Mouse (Mus musculus) heart, adult 18-20 months (tissue): ENCODE data around the gene Smpd4. TPM values are rescaled to one million over a fixed set of nuclear protein-coding genes. Genes with fewer than 3 reads are reported as not detected.

Experiments
- DNase-seq, 2 experiments: peaks; one replicate each; pipeline ENCODE4 v3.0.0; 2021 to 2022; ENCODE audit warnings: mixed read lengths in 1 of 2
- long read RNA-seq, 2 experiments: library from polyadenylated mRNA; stranded (forward); transcript quantifications; one replicate each; pipeline ENCODE4 v2.0.0; 2021
- total RNA-seq, 2 experiments: library from RNA; stranded (reverse); gene quantifications; 2 replicates each; pipeline ENCODE4 v1.2.3; 2021

Gene Smpd4
- 10 to 100 TPM; 18.9 to 20.6 TPM for total RNA-seq
- long read RNA-seq, experiment 1, full-length matches to known transcripts: 3 of 6 reads
- long read RNA-seq, experiment 1, partial matches to known transcripts: 3 of 6 reads
- long read RNA-seq, experiment 1, other reads (novel, unspliced or antisense): 0 of 6 reads
- long read RNA-seq, experiment 2, full-length matches to known transcripts: 3 of 3 reads
- long read RNA-seq, experiment 2, partial matches to known transcripts: 0 of 3 reads
- long read RNA-seq, experiment 2, other reads (novel, unspliced or antisense): 0 of 3 reads

DNA sequence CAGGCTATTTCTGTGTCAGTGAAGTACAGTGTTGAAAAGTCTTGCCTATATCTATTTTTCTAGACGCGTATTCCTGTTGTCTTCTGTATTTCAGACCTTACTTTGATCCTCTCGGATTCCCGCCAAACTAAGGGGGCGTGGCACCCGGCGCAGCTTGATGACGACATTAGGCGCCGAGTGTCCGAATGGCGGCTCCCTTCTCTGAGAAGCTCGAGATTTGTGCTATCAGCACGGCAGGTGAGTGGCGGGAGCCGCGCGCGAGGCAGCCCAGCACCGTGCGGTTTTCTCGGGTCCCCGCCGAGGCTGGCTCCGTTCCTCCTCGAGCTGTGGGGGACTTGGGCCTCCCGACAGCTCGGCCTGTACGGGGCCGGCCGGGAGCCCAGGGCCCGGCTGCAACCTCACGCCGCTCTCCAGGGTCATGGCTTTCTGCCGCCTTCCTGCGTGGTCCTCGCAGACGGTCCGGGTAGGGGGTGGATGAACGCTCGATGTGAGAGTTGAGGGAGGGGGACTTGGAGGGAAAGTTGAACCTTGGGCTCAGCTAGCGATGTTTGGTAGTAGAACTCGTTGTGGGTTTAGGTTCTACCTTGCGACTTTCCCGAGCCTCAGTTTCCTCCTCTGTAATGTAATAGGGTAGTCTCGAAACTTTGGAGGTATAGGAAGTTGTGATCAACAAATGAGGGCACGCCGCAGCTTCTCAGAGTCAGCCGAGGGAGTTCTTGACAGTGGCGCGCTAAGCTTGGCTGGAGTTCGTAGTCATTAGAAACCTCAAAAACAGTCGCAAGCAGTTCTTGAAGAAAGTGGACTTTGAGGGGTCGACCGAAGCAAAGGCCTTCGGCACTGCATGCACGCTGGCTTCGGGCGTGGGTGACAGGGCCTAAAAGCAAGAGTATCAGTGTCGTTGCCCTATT, at the start of gene Smpd4:
Gene Smpd4, plus strand, starts transcription at position 157 of the 908 bp plus-strand sequence.
- peak; percentile 88 to 98 for DNase-seq

DNA sequence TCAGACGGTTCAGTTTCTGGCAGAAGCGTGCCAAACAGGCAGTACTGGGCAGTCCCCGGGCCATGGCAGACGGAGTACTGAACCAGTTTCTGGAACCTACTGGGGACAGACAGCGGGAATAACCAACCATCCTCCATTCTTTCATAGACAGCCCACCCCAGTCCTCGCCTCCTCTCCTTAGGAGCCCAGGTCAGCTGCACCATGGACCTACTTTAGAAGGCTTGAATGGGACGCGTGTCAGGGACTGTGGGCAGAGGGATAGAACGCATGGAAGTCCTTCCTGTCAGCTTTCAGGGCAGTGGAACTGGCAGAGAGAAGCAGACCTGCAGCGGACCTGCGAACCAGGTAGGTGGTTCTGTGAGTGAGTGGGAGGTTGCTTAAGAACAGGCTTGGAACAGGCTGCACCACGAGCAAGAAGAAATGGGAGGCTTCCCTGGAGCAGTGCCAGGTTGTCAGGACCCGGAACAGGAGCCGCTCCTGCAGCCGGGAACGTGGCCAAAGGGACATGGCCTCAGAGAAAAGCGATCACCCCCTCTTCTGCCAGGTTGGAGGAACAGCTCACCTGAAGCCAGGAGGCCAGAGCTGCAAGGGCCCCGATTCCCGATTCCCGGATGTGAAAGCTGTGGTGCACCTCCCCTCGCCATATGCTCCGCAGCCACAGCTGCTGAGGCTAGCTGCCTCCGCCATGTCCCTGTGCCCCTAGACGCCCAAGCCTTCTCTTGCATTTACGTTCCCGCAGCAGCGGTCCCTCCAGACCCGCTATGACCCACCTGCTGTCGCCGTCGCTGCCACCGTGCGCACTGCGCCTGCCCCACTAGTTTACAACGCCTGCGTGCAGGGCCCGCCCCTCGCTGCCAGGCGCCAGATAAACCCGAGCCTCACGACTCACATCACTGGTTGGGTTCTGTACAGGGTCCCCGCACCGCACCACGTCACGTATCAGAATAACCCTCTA, 43.0 kb upstream of the Smpd4 start:
- DNase-seq: peak; percentile 49 to 60

DNA sequence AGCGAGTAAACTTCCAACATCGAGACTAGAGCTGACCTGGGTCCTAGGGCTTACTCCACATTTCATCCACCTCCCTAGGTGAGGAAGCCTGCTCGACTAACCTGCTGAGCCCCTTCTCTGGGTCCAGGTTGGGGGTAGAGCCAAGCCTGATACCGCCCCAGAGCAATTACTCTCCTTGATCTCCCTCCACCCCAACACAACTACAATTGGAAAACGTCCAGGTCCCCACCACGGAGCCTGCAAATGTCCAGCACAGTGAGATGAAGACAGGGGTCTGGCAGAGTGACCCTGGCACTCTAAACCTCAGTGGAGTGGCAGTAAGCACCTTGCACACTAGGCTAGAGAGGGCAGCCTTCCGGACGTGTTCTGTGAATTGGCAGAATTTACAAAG, 42.3 kb upstream of the Smpd4 start:
- DNase-seq: no peak

DNA sequence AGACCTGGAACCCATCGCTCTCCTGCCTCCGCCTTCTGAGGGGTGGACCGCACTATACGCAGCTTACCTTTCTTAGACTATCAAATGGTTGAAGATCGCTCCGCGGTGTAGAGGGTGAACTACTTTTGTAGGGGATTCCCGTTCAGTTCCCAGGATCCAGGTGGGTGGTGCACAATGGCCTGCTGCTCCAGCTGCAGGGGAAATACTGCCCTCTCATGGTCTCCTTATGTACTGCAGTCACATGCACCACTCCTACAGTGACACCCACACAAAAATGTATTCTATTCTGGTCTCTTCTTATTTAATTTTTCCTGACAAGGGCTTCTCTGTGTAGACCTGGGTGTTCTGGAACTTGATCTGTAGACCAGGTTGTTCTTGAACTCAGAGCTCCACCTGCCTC, 36.1 kb upstream of the Smpd4 start, which contains the start of gene Slc7a4:
Gene Slc7a4, minus strand, starts transcription at position 151 of the 400 bp plus-strand sequence.
- DNase-seq: no peak

DNA sequence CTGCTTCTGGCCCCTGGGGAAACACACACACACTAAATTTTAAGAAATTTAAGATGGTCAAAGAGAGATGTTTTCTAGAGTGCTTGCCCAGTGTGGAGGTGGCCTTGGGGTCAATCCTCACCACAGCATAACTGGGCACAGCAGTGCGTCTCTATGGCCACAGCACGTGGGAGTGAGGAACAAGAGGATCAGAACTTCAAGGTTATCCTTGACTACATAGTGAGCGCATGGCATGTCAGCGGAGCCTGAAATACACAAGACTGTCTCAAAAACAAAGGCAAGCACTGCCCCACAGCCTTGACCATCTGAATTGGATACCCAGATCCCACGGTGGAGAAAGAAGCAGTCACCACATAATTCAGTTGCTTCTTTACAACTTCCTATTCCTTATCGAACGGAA, 34.6 kb upstream of the Smpd4 start:
- no peak for DNase-seq

DNA sequence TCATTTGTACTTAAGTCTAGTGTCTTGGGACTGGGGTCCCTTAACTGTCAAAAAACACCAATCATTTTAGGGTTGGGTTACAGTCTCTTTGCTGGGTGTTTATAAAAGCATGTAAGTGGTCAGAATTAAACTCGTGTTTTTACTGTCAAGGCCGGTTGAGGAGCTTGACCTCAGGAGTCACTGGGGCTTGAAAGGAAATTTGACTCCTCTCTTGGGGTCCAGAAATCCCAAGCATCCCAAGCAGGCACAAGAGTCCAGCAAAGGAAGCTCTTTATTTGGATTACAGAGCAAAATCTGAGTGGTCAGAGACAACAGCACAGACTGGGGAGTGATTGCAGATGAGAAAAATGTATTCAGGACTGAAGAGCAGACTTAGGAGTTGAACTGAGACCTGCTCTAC, 28.4 kb upstream of the Smpd4 start:
- no peak for DNase-seq

DNA sequence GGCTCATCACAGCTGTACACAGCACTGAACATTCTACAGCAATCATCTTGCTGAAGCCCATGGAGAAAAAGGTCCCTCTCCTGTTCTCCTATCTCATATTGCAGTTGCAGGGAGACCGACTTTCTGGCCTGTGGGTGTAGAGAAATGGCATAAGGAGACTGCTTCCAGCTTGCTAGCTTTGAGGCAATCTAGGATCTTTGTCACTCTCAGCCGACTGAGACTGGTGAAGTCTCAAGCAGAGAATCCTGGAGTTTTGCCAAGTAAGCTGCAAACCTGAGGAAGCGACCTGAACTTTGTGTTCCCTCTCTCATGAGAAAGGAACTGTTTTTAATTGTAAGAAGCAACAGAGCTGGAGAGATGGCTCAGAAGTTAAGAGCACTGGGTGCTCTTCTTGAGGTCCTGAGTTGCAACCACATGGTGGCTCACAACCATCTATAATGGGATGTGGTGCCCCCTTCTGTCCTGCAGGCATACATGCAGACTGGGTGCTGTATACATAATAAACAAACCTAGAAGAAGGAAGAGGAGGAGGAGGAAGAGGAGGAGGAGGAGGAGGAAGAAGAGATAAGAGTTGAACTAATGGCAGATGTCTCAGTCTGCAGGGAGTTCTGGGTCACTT, 18.1 kb upstream of the Smpd4 start:
- no peak for DNase-seq

DNA sequence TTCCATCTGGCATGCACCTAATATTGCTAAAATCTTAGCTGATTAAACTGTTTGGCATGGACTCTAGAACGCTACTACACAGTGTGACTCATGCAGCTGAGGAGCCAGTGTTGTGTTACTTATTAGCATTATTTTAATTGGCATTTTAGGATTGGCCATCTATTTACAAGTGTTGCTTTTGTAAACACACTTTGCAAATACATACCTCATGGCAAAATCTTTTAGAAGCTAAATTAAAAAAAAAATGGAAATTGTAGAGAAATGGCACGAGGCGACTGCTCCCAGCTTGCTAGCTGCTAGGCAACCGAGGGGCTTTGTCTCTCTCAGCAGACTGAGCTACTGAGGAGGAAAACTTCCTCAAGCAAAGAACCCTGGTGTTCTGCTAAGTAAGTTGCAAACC, 14.2 kb upstream of the Smpd4 start:
- no peak for DNase-seq

DNA sequence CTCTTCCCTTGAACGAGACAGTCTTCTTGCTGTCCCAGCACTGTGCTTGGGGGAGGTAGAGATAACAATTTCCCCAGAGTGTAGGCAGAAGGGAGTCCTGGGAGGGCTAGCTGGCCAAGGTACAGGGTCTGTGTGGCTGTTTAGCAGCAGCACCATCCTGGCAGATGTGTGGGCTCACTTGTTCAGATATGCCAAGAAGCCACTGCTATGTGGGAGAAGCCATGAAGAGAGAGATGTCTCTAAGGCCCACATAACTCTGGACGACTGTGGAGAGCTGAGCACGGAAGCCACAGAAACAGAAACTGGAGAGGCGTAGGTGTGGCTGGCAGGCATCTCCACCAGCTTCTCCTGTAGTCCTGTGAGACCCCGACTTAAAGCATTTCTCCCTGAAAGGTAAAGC, 13.5 kb upstream of the Smpd4 start:
- no peak for DNase-seq

DNA sequence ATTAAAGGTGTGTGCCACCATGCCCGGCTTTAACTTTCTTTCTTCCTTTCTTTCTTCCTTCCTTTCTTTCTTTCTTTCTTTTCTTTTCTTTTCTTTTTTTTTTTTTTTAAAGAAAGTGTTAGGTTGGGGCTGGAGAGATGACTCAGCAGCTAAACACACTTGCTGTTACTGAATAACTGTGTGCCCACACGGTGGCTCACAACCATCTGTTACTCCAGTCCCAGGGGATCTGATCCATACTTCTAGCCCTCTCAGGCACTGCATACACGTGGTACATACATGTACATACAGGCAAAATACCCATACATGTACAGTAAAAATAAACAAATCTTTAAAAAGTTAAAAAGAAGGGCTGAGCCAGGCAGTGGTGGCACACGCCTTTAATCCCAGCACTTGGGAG, 7.8 kb upstream of the Smpd4 start:
- no peak for DNase-seq

DNA sequence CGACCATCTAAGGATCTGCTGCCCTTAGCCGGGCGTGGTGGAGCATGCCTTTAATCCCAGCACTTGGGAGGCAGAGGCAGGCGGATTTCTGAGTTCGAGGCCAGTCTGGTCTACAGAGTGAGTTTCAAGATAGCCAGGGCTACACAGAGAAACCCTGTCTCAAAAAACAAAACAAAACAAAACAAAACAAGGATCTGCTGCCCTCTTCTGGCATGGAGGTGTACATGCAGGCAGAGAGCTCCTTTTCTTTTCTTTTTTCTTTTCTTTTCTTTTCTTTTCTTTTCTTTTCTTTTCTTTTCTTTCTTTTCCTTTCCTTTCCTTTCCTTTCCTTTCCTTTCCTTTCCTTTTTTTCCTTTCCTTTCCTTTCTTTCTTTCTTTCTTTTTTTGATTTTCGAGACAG, 4.4 kb upstream of the Smpd4 start:
- peak in 1 of 2 experiments; percentile 19 for DNase-seq

DNA sequence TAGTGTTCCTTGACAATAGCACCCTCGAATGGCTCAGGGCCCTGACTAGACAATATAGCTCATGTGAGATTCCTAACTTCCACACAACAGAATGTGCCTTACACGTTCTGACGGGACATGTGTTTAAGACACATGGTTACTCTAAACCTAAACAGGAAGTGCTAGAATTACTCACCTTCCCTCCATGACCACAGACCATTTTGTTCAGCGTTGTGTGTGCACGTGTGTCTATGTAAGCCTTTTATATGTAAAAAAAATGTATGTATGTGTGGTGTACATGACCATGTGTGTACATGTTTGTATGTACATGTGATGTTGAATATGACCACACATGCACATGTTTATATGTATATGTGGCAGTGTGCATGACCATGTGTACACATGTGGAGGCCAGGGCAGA, 2.9 kb upstream of the Smpd4 start:
- DNase-seq: no peak

DNA sequence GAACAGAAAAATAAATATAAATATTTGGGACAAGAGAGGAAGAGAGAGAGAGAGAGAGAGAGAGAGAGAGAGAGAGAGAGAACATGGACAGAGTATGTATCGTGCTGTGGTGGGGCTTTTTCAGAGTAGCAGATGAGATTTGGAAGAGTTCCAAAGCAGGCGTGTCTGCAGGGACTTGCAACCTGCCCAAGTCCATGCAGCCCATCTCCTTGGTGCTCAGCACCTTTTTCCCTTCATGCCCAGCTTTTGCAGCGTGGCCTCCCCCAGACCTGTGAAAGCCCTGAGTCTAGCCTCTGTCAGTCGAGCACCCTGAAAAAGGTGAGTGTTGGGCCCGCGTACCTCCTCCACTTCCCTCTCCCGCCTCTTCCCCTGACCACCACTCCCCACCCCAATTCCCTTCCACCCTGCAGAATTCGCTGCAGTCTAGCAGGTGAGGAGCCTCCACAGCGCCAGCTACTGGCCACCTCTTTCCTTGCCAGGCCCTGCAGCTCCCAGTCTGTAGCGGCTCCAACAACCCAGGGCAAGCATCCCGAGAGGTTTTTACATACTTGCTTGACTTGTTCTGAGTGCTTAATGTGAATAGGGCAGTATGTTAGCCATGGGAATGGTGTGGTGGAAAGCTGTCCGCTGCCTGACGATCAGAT, 1.1 kb upstream of the Smpd4 start:
- peak; percentile 30 to 34 for DNase-seq

DNA sequence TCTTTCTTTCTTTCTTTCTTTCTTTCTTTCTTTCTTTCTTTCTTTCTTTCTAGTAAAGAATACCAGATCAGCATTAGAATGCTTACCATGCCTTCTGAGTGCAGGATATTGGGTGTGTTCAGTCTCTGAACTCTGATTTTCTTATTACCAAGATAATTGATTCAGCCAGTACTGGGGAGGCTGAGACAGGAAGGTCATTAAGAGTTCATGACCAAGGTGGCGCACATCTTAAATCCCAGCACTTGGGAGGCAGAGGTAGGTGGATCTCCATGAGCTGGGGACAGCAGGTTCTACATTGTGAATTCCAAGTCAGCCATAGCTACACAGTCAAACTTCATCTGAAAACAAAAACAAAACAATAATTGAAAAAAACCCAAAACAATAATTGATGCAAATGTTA, 2.8 kb downstream of the Smpd4 start:
- no peak for DNase-seq

DNA sequence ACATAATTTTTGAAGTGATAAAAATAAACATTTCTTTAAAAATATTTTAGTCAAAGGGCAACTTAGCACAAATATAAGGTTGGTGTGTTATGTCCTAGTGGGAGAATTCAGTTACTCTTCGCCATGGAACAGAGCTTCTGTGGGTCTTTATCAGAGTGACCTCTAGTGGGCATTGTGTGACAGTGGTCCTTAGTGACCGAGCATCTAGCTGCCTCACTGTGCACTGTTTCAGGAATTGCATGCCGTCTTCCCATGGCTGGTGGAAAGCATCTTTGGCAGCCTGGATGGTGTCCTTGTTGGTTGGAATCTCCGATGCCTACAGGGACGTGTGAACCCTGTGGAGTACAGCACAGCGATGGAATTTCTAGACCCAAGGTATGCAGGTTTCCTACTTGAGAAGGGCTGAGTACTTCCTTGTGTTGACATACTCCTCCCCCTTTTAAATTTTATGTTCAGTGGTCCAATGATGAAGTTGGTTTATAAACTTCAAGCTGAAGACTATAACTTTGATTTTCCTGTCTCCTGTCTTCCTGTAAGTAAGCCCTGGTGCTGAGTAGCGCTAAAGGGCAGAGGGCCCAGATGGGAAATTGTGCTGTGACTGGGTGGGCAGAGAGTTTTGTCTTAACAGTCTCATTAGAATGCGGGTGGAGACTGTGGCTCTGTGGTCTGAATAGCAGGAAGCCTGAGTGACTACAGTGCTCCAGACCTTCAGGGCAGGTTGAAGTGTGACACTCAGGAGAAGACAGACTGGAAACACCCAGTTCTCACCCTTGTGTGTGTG, 6.5 kb downstream of the Smpd4 start:
- DNase-seq: no peak

DNA sequence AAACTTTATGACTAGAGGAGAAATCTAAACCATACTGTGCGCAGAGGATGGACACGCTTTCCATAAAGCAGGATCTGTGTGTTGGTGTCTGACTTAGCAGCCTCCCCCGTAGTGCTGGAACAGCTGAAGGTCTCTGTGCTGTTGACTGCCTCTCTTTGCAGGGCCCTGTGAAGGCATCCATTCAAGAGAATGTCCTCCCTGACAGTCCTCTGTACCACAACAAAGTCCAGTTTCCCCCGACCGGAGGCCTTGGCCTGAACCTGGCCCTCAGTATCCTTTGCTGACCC, 7.1 kb downstream of the Smpd4 start:
- no peak for DNase-seq

DNA sequence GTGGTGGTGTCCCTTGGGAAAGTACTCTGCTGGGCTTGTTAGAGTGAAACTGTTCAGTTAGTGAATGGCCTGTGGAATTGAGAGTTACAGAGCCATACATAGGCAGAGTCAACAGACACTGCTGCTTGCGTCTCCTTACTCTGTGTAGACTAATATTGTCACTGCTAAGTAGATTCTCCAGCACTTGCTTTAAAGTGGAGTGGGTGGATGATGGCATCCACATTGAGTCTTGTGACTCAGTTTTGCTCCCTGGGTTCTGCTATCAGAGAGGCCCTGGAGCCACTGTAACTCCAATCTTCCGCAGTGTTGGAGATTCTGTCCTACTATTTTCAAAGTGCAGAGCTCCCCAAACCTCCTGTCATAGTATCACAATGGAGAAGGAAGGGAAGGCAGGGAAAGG, 13.4 kb downstream of the Smpd4 start:
- no peak for DNase-seq

DNA sequence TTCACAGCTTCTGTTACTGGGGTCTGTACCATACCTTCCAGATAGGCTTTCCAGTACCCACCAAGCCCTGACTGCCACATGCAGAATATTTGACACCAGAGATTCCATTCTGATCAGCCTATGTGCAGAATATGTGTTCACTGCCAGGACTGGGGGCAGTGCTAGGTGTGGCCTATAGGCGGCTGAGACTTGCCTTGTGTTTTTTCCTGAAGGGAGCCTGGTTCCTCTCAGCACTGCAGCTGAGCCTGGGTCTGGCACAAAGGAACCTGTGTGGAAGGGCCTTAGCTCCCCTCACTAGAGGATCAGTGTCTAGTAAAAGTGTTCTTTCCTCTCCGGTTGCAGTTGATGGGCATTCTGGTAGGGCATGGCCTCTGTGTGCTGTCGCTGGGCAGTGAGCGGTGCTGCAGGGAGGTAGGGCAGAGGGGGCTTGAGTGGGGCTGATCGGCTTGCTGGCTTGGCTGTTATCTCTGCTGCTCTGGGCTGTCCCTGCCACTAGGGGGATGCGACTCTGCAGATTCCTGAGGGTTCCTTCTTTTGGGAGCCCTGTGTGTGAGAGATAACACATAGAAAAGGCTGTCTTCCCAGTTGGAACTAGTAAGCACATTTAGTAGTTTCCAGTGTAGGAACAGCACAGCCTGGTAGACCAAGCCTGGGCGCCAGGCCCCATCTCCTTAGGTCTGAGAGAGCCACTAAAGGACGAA, 14.5 kb downstream of the Smpd4 start:
- DNase-seq: no peak

DNA sequence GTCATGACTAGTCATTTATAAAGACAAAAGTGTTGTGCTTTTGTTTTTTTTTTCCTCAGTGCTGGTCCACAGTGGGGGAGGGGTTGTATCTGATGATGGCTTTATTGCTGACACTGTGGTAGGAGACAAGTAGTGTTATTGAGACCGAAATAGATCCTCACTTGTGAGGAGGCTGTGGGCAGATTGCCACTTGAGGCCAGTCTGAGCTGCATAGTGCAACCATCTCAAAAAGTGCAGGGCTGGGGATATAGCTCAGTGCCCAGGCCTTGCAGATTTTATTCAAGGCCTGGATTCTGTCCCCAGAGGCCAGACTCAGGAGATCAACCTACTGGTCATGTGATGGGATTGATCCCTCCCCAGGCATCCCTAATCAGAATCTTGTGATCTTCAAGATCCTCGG, 17.8 kb downstream of the Smpd4 start:
- DNase-seq: no peak

DNA sequence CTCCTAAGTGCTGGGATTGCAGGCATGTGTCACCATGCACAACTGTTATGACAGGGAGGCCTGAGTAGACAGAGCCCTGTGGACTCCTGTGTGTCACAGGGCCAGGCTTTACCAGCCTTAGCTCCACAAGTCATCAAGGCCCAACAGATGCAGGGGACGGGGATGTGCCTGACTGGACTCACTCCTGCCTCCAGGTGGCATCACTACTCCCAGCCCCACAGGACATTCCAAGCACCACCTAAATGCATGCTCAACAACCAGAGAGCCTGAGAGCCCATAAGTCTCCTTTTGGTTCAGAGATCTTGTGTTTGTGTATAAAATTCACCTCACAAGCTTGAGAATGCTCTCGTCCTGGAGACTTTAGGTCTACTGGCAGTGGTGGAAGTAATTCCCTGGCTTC, 18.5 kb downstream of the Smpd4 start:
- no peak for DNase-seq
